26 mouse cellular contexts compared by ENCODE assay signal in the genomic region with DNA sequence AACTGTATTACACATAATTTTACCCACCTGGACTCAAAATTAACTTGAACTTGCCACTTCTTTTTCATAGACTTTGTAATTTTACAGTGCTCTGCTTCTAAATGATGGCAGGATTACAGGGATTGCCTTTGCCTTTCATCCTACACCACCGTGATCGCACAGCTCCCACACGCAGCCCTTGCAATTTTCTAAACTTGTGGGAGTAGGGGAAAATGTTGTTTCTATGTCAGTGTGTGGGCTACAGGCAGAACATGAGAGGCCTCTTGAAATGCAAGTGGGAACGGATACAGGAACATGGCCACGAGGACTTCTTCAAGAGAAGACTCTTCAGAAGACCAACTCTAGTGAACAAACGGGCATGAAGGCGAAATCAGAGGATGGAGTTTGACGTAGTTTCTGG.
DNase-seq lines count a peak whose midpoint lies in the region; ATAC-seq and TF ChIP-seq lines count a peak whose summit lies in the region.
"Had no signal": no experiment of that assay in that cellular context is flagged by ENCODE, and none has a peak within 500 bp of the region (broad histone marks: within the 10 kb centered on the region; RNA-seq: fewer than 3 reads in every experiment).

No protein-coding gene starts in this region.

- no peak for TF ChIP-seq CTCF in layer of hippocampus, adult 2 months (conservative IDR thresholded peaks at IDR 0.05)

- intact Hi-C loops in heart, postnatal 14 days (cut with DNase I) = no loop called here

- DNase-seq in frontal cortex, postnatal 14 days (ENCODE audit: low spot score in 2 of 2) = no peak
- DNase-seq in layer of hippocampus, adult 2 months (ENCODE audit: low spot score in 2 of 2) = no peak
- no peak for DNase-seq in layer of hippocampus, postnatal 14 days (ENCODE audit: low spot score in 2 of 2)
- peak; percentile 64 for DNase-seq in right cerebral cortex, adult 18-20 months
- no peak for DNase-seq in right cerebral cortex, postnatal 14 days
- peak; percentile 65 for DNase-seq in brain, adult 2 months (ENCODE audit: low read depth, low spot score)
- no peak for DNase-seq in heart, postnatal 14 days
- DNase-seq: adrenal gland, adult 8-10 months; adrenal gland, postnatal 25 days; cerebellum, adult 18-20 months; cerebellum, adult 9-10 months; cerebellum, postnatal 14 days; forebrain, postnatal 0 days; gastrocnemius, postnatal 25 days; heart, adult 18-20 months; heart, postnatal 10 days; heart, postnatal 4 days had no signal

- peak; percentile 97 for ATAC-seq in frontal cortex, adult (ENCODE audit: low TSS enrichment)
- ATAC-seq: activated CD4-positive, CD25-positive, alpha-beta regulatory T cell, adult 4 months; forebrain, embryonic 14.5 days; forebrain, postnatal 0 days; hindbrain, postnatal 0 days had no signal

- H3K4me3 ChIP-seq in layer of hippocampus, adult 2 months = no peak overlapping the region
- H3K4me3 ChIP-seq: embryonic facial prominence, embryonic 12.5 days; embryonic facial prominence, embryonic 15.5 days; heart, embryonic 12.5 days; heart, embryonic 15.5 days had no signal

- peak overlapping the region; percentile 66 for H3K27ac ChIP-seq in layer of hippocampus, adult 2 months
- H3K27ac ChIP-seq: embryonic facial prominence, embryonic 12.5 days; embryonic facial prominence, embryonic 15.5 days; heart, embryonic 15.5 days; hindbrain, embryonic 14.5 days; hindbrain, postnatal 0 days had no signal

Comparison
In these comparisons a context has a peak if more than half of its experiments do, and no peak if none do; other contexts are left out.
1. DNase-seq: peak in right cerebral cortex, adult 18-20 months (single experiment) and brain, adult 2 months (single experiment); none in frontal cortex, postnatal 14 days (0 of 2), layer of hippocampus, adult 2 months (0 of 2), layer of hippocampus, postnatal 14 days (0 of 2), right cerebral cortex, postnatal 14 days (single experiment) and heart, postnatal 14 days (0 of 2).